Mouse (Mus musculus): Measurements from ENCODE around the gene Gm28710. TPM values are rescaled to one million over a fixed set of nuclear protein-coding genes. Genes with fewer than 3 reads are reported as not detected.

Gm28710 gene
- polyA plus RNA-seq (2016; fragmentation: Nextera tagmentation; extraction: Ambion mirVana), result 0.05 TPM in 1 of 2 replicates, not detected in the other

- H3K4me3 ChIP-seq, result no peak within 1 kb of the TSS
- H3K9me3 ChIP-seq, result no peaks in the 10 kb centered on the region
- no peaks in the 10 kb centered on the region for H3K4me1 ChIP-seq
- H3K27me3 ChIP-seq (ENCODE audit: poor library complexity, severe bottlenecking), result no peaks in the 10 kb centered on the region
- H3K36me3 ChIP-seq (replicated peaks), result no peaks in the 10 kb centered on the region
- H3K27ac ChIP-seq, result no peak within 1 kb of the TSS
- DNase-seq (ENCODE audit: extremely low spot score, low spot score), result no peak
- WGBS, result 90% methylated on average over 4 of the region's 4 CpGs
Observed at GRCm38 (mm10) chr5:16791243-16791860, at the start of gene Gm28710. Gene Gm28710 (plus strand): TSS chr5:16791810.

DNA sequence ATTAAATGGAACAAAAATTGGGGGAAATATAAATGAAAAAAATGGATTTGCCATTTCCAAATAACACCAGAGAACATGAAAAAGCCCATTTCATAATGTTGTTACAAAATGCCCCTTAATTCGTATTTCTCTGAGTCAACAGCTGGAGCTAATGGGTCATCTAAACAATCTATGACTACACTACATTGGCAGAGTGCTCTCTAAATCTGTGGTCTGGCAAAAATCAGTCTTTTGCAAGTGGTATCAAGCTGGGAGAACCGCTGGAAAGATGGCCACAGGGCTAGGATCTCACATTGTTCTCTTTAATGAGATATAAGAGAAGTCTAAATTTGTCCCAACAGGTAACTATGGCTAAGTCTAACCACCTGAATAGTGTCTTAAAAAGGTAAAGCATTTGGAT, 14.4 kb upstream of the Gm28710 start:
- no peak overlapping the region for H3K4me3 ChIP-seq
- H3K36me3 ChIP-seq (replicated peaks), result no peaks in the 10 kb centered on the region
- no peak for DNase-seq (ENCODE audit: extremely low spot score, low spot score)
- no peaks in the 10 kb centered on the region for H3K27me3 ChIP-seq (ENCODE audit: poor library complexity, severe bottlenecking)
- WGBS, result 68% methylated on average over 2 of the region's 2 CpGs
- no peak overlapping the region for H3K27ac ChIP-seq
- H3K9me3 ChIP-seq, result no peaks in the 10 kb centered on the region
- H3K4me1 ChIP-seq, result no peaks in the 10 kb centered on the region

DNA sequence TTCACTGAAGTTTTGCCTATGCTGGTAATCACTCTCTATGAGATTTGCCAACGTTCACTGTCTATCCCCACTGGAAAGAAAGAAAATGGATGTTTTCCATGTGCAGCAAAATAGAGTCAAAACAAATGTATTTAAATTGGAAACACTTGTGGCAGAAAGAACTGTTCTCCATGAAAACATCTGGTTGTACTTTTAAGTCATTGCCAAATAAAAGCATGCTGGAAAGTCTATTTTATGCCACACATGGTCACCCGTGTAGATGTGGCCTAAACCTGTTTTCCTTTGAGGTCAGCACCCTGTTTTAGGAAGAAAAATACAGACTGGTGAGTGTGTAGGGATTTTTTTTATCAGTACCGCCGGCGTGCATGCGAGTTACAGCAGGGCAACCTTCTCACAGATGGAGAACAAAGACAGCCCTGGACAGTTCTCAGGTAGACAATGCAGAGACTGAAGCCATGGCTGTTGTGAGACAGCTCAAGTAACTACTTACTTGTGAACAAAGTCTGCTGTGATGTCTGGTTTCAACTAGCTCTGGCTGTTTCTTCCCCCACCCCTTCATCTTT, 12.9 kb upstream of the Gm28710 start:
- WGBS, result 72% methylated on average over 6 of the region's 6 CpGs
- no peaks in the 10 kb centered on the region for H3K4me1 ChIP-seq
- DNase-seq (ENCODE audit: extremely low spot score, low spot score), result no peak
- H3K9me3 ChIP-seq, result no peaks in the 10 kb centered on the region
- H3K36me3 ChIP-seq (replicated peaks), result no peaks in the 10 kb centered on the region
- H3K4me3 ChIP-seq, result no peak overlapping the region
- H3K27ac ChIP-seq, result 0 out of 2 replicates have a peak overlapping the region, but pooled peaks have one; percentile 25
- no peaks in the 10 kb centered on the region for H3K27me3 ChIP-seq (ENCODE audit: poor library complexity, severe bottlenecking)

GRCm38 (mm10) chr5:16785627-16786026, 6.0 kb upstream of the Gm28710 start:
- Histone ChIP-seq H3K27ac (no peak overlapping the region), H3K9me3 (no peaks in the 10 kb centered on the region), H3K4me1 (no peaks in the 10 kb centered on the region), H3K27me3 (ENCODE audit: poor library complexity, severe bottlenecking) (no peaks in the 10 kb centered on the region), H3K36me3 (replicated peaks) (no peaks in the 10 kb centered on the region), H3K4me3 (no peak overlapping the region)
- WGBS, result 91% methylated on average over 4 of the region's 4 CpGs
- DNase-seq (ENCODE audit: extremely low spot score, low spot score), result no peak

DNA sequence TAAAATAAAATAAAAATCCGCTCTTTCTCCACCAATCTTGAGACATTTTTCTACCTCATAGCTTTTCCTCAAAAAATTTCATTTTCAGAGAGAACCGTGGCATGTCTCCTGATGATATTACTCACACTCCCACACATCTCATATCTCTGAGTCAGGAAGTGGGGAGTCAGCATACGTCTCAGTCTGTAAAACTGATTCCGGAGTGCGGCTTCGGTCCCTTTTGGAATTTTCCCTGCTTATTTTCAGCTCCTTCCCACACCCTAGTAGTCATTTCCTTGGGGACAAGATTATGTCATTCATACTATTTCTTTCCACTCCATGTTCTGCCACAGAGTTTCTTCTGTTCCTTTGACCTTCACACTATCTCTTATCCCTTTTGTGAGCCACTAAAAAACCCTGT, 3.4 kb downstream of the Gm28710 start:
- no peaks in the 10 kb centered on the region for H3K27me3 ChIP-seq (ENCODE audit: poor library complexity, severe bottlenecking)
- H3K27ac ChIP-seq, result no peak overlapping the region
- no peak overlapping the region for H3K4me3 ChIP-seq
- WGBS, result 95% methylated on average over 6 of the region's 6 CpGs
- no peaks in the 10 kb centered on the region for H3K4me1 ChIP-seq
- no peak for DNase-seq (ENCODE audit: extremely low spot score, low spot score)
- H3K9me3 ChIP-seq, result no peaks in the 10 kb centered on the region
- no peaks in the 10 kb centered on the region for H3K36me3 ChIP-seq (replicated peaks)

GRCm38 (mm10) chr5:16802726-16803125, 11.1 kb downstream of the Gm28710 start:
- no peaks in the 10 kb centered on the region for H3K27me3 ChIP-seq (ENCODE audit: poor library complexity, severe bottlenecking)
- H3K27ac ChIP-seq, result no peak overlapping the region
- no peak for DNase-seq (ENCODE audit: extremely low spot score, low spot score)
- H3K9me3 ChIP-seq, result no peaks in the 10 kb centered on the region
- no peak overlapping the region for H3K4me3 ChIP-seq
- H3K36me3 ChIP-seq (replicated peaks), result no peaks in the 10 kb centered on the region
- no peaks in the 10 kb centered on the region for H3K4me1 ChIP-seq
- 86% methylated on average over 4 of the region's 4 CpGs for WGBS

GRCm38 (mm10) chr5:16838991-16839390, 47.4 kb downstream of the Gm28710 start:
- H3K27ac ChIP-seq, result no peak overlapping the region
- H3K4me1 ChIP-seq, result no peaks in the 10 kb centered on the region
- H3K36me3 ChIP-seq (replicated peaks), result no peaks in the 10 kb centered on the region
- H3K4me3 ChIP-seq, result no peak overlapping the region
- H3K27me3 ChIP-seq (ENCODE audit: poor library complexity, severe bottlenecking), result no peaks in the 10 kb centered on the region
- no peak for DNase-seq (ENCODE audit: extremely low spot score, low spot score)
- no peaks in the 10 kb centered on the region for H3K9me3 ChIP-seq

GRCm38 (mm10) chr5:16869309-16869915, 77.8 kb downstream of the Gm28710 start:
- no peak overlapping the region for H3K27ac ChIP-seq
- DNase-seq (ENCODE audit: extremely low spot score, low spot score), result peak; percentile 23
- peaks cover 27% of the 10 kb centered on the region for H3K27me3 ChIP-seq (ENCODE audit: poor library complexity, severe bottlenecking)
- no peaks in the 10 kb centered on the region for H3K9me3 ChIP-seq
- peaks cover 5% of the 10 kb centered on the region; the same call in 1 of the 2 replicates for H3K4me1 ChIP-seq
- no peak overlapping the region for H3K4me3 ChIP-seq
- 66% methylated on average over 2 of the region's 2 CpGs for WGBS
- no peaks in the 10 kb centered on the region for H3K36me3 ChIP-seq (replicated peaks)

GRCm38 (mm10) chr5:16894161-16894560, 102.6 kb downstream of the Gm28710 start:
- Histone ChIP-seq H3K4me1 (no peaks in the 10 kb centered on the region), H3K4me3 (no peak overlapping the region), H3K36me3 (replicated peaks) (no peaks in the 10 kb centered on the region), H3K27me3 (ENCODE audit: poor library complexity, severe bottlenecking) (no peaks in the 10 kb centered on the region), H3K27ac (no peak overlapping the region), H3K9me3 (no peaks in the 10 kb centered on the region)
- WGBS, result 15% methylated on average over 1 of the region's 1 CpGs
- DNase-seq (ENCODE audit: extremely low spot score, low spot score), result no peak

DNA sequence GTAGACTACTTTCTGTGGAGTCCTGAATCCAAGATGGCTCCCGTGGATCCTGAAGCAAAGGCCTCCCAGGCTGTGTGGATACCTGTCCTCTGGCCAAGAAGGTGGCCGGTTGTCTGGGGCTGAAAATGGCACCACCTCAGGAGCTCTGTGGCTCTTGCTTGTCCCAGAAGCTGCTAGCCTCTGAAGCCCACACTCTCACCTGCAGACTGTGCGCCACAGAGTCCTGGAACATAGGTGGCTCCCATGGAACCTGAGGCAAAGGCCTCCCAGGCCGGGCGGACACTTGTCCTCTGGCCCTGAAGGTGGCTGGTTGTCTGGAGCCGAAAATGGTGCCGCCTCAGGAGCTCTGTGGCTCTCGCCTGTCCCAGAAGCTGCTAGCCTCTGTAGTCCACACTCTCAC, 128.2 kb downstream of the Gm28710 start:
- H3K4me3 ChIP-seq, result no peak overlapping the region
- H3K36me3 ChIP-seq (replicated peaks), result no peaks in the 10 kb centered on the region
- 96% methylated on average over 8 of the region's 8 CpGs for WGBS
- H3K27me3 ChIP-seq (ENCODE audit: poor library complexity, severe bottlenecking), result no peaks in the 10 kb centered on the region
- H3K27ac ChIP-seq, result no peak overlapping the region
- no peak for DNase-seq (ENCODE audit: extremely low spot score, low spot score)
- H3K4me1 ChIP-seq, result no peaks in the 10 kb centered on the region
- H3K9me3 ChIP-seq, result no peaks in the 10 kb centered on the region

- H3K36me3 ChIP-seq (replicated peaks), result no peaks in the 10 kb centered on the region
- 67% methylated on average over 1 of the region's 1 CpGs for WGBS
- H3K9me3 ChIP-seq, result no peaks in the 10 kb centered on the region
- H3K27ac ChIP-seq, result no peak overlapping the region
- no peaks in the 10 kb centered on the region for H3K4me1 ChIP-seq
- no peak for DNase-seq (ENCODE audit: extremely low spot score, low spot score)
- H3K27me3 ChIP-seq (ENCODE audit: poor library complexity, severe bottlenecking), result no peaks in the 10 kb centered on the region
- H3K4me3 ChIP-seq, result no peak overlapping the region
Observed at GRCm38 (mm10) chr5:16922473-16922872, 130.9 kb downstream of the Gm28710 start.
